Mouse (Mus musculus) liver, embryonic 12.5 days (tissue): Measurements from ENCODE around the gene Erc2. TPM values are rescaled to one million over a fixed set of nuclear protein-coding genes. Genes with fewer than 3 reads are reported as not detected.

ENCODE experiments used
- ATAC-seq: fragments of 200-750 bp; cut with Nextera tagmentation; 2 replicates; pipeline ENCODE4 v1.8.0; 2017; ENCODE audit warnings: moderate number of reproducible peaks, mild to moderate bottlenecking, moderate library complexity
- H3K27ac ChIP-seq: fragments of 300-500 bp; sonication (generic); 2 replicates; pipeline ENCODE4 v1.5.1; 2016; ENCODE audit warnings: mild to moderate bottlenecking
- H3K27me3 ChIP-seq: fragments of 300-500 bp; sonication (generic); replicated peaks from 2 replicates; pipeline ENCODE4 v1.6.1; 2016; ENCODE audit warnings: mild to moderate bottlenecking, moderate library complexity
- H3K36me3 ChIP-seq: fragments of 300-500 bp; sonication (generic); 2 replicates; pipeline ENCODE4 v1.6.1; 2016; ENCODE audit warnings: mild to moderate bottlenecking, moderate library complexity
- H3K4me1 ChIP-seq: fragments of 300-500 bp; sonication (generic); 2 replicates; pipeline ENCODE4 v1.6.1; 2016
- H3K4me2 ChIP-seq: fragments of 300-500 bp; sonication (generic); 2 replicates; pipeline ENCODE4 v1.6.1; 2016; ENCODE audit warnings: mild to moderate bottlenecking, moderate library complexity
- H3K4me3 ChIP-seq: fragments of 300-500 bp; sonication (generic); 2 replicates; pipeline ENCODE4 v1.5.1; 2016; ENCODE audit warnings: mild to moderate bottlenecking, moderate library complexity
- H3K9ac ChIP-seq: fragments of 300-500 bp; sonication (generic); 2 replicates; pipeline ENCODE4 v1.6.1; 2016; ENCODE audit warnings: mild to moderate bottlenecking, moderate library complexity
- H3K9me3 ChIP-seq: fragments of 300-500 bp; sonication (generic); replicated peaks from 2 replicates; pipeline ENCODE4 v1.6.1; 2016; ENCODE audit warnings: mild to moderate bottlenecking, moderate library complexity
- WGBS: fragments of 180-500 bp; shearing (Covaris S2); methylation state at CpG from one replicate; pipeline ENCODE4 v1.1.7; 2016; ENCODE audit not compliant: insufficient replicate concordance; 5-methylcytosine and 5-hydroxymethylcytosine counted together
- polyA plus RNA-seq: library from polyadenylated mRNA; unstranded; fragments of >200 nt; fragmentation: Nextera tagmentation; extraction: Ambion mirVana; gene quantifications from 2 replicates; pipeline ENCODE4 v1.2.1, GENCODE M21; 2016

Erc2 gene
- polyA plus RNA-seq, 1 experiment from 2014 or later = 0.77 TPM

DNA sequence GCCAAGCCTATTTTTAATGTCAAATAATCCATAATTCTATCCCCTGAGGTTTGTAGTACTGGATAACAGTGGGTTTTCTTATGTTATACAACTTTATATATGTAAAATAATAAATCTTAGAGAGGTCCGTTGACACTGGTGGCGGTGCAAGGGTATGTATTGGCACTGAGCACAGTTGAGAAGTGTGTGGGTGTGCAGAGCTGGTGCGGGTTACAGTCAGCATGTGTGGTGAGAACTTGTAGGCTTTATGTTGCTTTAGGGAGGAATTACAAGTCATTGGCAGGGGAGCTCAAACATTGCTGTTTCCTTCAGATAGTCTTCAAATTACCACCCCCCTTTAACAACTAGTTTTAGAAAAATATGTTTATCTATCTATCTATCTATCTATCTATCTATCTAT is 305.1 kb downstream of the Erc2 start:
- H3K9ac ChIP-seq = no peak overlapping the region
- ATAC-seq = no peak
- H3K4me2 ChIP-seq = no peak overlapping the region
- H3K9me3 ChIP-seq = no peaks in the 10 kb centered on the region
- H3K27me3 ChIP-seq = no peaks in the 10 kb centered on the region
- no peak overlapping the region for H3K4me3 ChIP-seq
- no peaks in the 10 kb centered on the region for H3K36me3 ChIP-seq
- no peaks in the 10 kb centered on the region for H3K4me1 ChIP-seq
- 80% methylated on average over 3 of the region's 3 CpGs for WGBS
- no peak overlapping the region for H3K27ac ChIP-seq

DNA sequence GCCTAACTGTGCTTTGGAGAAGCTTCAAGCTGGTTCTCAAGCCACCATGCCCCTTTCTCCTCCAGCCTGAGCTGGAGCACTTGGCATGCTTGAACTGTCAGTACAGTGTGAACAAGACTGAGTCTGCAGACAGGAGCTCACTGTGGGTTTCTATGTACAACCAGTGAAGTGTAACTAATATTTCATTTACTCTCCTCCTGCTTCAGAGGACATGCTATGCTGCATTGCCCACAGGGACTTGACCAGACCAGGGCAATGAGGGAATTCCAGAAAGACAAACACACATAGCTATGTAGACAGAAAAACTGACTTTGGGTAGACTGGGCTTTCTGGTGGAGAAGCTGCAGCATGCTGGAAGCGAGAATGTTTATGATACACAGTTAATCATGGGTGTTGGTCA is 311.3 kb downstream of the Erc2 start:
- H3K4me3 ChIP-seq = no peak overlapping the region
- no peak overlapping the region for H3K27ac ChIP-seq
- no peaks in the 10 kb centered on the region for H3K9me3 ChIP-seq
- H3K4me1 ChIP-seq = no peaks in the 10 kb centered on the region
- H3K9ac ChIP-seq = no peak overlapping the region
- no peaks in the 10 kb centered on the region for H3K36me3 ChIP-seq
- no peak for ATAC-seq
- no peaks in the 10 kb centered on the region for H3K27me3 ChIP-seq
- H3K4me2 ChIP-seq = no peak overlapping the region
- WGBS = 43% methylated on average over 1 of the region's 1 CpGs

DNA sequence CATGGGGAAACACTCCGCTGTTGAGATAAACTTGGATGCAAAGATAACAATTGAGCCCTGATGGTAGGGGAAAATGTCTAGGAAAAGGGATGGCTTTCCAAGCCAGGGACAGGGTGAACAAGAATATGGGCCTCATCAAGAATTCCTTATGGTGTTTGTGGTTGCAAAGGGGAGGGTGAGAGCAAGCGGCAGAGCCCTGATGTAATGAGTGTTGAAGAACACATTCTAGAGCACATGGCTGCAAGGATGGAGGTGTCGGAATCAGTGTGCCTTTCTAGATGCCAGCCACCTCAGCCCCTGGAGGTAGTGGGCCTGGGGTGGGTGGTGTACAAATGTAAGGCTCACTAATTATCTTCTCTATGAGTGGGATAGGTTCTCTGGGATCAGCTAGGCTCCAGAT is 313.5 kb downstream of the Erc2 start:
- no peak overlapping the region for H3K4me3 ChIP-seq
- no peak overlapping the region for H3K4me2 ChIP-seq
- no peaks in the 10 kb centered on the region for H3K27me3 ChIP-seq
- 70% methylated on average over 3 of the region's 3 CpGs for WGBS
- ATAC-seq = no peak
- H3K27ac ChIP-seq = no peak overlapping the region
- no peaks in the 10 kb centered on the region for H3K9me3 ChIP-seq
- no peak overlapping the region for H3K9ac ChIP-seq
- H3K36me3 ChIP-seq = no peaks in the 10 kb centered on the region
- no peaks in the 10 kb centered on the region for H3K4me1 ChIP-seq

DNA sequence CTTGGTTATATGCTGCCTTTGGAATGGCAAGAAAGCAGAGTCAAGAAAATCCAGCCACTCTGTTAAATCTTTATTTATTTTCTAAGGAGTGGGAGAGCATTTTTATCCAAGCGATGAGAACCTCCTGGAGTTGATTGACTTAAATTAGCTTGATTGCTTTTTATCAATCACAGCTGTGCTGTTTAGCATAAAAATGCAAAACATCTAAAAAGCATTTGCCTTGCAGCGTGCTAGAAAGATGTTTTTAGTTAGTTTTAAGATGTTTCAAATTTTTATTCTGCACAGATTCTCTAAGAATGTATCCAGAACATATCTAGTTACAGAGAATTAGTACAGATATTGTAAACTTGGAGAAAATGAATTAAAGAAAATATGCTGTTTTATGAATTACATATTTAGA is 315.7 kb downstream of the Erc2 start:
- H3K4me1 ChIP-seq = no peaks in the 10 kb centered on the region
- no peak for ATAC-seq
- 52% methylated on average over 2 of the region's 2 CpGs for WGBS
- no peaks in the 10 kb centered on the region for H3K9me3 ChIP-seq
- no peak overlapping the region for H3K4me2 ChIP-seq
- H3K9ac ChIP-seq = no peak overlapping the region
- no peaks in the 10 kb centered on the region for H3K27me3 ChIP-seq
- no peak overlapping the region for H3K4me3 ChIP-seq
- H3K36me3 ChIP-seq = no peaks in the 10 kb centered on the region
- no peak overlapping the region for H3K27ac ChIP-seq

DNA sequence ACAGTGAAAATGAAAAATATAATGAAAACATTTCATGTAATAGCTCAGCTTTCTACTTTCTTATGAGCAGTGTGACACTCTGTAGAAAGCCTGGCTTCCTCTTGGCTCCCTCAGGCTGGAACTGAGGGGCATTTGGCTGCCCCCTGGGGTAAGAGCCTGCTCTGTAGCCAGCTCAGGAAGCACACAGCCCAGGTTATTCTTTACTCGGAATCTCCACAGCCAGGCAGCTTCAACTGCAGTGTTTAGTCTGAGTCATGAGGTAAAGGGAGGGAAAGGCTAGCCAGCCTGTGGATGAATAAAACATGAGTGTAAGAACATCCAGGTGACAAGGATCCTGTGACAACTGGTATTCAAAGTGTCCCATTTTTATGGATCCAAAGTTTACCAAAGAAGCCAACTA is 323.0 kb downstream of the Erc2 start:
- H3K27ac ChIP-seq = no peak overlapping the region
- no peak overlapping the region for H3K9ac ChIP-seq
- no peaks in the 10 kb centered on the region for H3K4me1 ChIP-seq
- H3K36me3 ChIP-seq = no peaks in the 10 kb centered on the region
- no peaks in the 10 kb centered on the region for H3K9me3 ChIP-seq
- no peak overlapping the region for H3K4me3 ChIP-seq
- no peak for ATAC-seq
- no peak overlapping the region for H3K4me2 ChIP-seq
- H3K27me3 ChIP-seq = no peaks in the 10 kb centered on the region
- WGBS = 24% methylated on average over 1 of the region's 1 CpGs

DNA sequence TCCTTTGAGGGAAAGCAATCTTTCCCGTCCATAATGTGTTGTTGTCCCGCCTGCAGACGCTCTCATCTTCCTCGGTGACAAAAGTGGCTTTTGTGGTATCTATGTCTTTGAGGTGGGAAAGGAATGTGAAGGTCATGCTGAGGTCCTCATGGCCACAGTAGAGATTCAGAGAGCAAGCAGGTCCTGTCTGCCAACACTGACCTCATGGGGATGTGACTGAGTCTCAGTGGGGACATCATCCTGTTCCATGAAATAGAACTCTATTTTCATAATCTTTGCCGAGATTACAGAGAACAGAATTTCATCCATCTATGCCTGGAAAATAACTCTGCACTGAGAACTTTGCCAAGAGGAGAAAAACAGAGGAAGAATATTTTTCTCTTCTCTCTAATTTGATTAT is 324.0 kb downstream of the Erc2 start:
- no peak overlapping the region for H3K9ac ChIP-seq
- no peak overlapping the region for H3K4me2 ChIP-seq
- WGBS = 63% methylated on average over 5 of the region's 5 CpGs
- no peak overlapping the region for H3K4me3 ChIP-seq
- H3K36me3 ChIP-seq = no peaks in the 10 kb centered on the region
- H3K4me1 ChIP-seq = no peaks in the 10 kb centered on the region
- H3K9me3 ChIP-seq = no peaks in the 10 kb centered on the region
- ATAC-seq = no peak
- H3K27me3 ChIP-seq = no peaks in the 10 kb centered on the region
- no peak overlapping the region for H3K27ac ChIP-seq

DNA sequence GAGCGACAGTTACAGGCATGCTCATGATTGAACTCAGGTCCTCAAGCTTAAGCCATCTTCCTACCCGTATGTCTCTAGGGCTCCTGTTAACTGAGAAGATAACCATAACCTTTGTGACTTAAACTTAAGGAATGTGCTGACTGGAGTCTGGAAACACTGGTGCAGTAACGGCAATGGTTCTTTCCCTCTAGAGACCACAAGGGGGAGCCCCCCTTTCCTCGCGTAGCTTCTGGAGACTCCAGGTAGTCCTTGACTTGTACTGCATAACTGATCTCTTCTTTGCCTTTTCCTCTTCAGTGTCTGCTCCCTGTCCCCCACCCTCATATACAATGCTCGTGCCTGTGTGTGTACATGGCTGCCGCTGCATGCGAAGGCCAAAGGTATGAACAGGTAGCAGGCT is 326.2 kb downstream of the Erc2 start:
- Histone ChIP-seq H3K9me3 (no peaks in the 10 kb centered on the region), H3K36me3 (no peaks in the 10 kb centered on the region), H3K27me3 (no peaks in the 10 kb centered on the region), H3K9ac (no peak overlapping the region), H3K4me2 (no peak overlapping the region), H3K4me3 (no peak overlapping the region), H3K4me1 (no peaks in the 10 kb centered on the region), H3K27ac (no peak overlapping the region)
- no peak for ATAC-seq
- 54% methylated on average over 8 of the region's 8 CpGs for WGBS

DNA sequence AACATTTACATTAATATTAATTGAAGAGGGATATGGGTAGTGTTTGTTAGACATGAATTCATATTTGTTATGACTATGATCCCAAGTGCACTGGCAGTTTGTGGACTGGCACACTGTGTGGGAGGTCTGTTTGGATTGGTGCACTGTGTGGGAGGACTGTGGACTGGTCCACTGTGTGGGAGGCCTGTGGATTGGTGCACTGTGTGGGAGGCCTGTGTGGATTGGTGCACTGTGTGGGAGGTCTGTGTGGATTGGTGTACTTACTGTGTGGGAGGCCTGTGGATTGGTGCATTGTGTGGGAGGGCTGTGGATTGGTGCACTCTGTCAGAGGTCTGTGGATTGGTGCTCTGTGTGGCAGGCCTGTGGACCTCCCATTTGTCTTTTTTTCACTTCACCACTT is 331.6 kb downstream of the Erc2 start:
- no peak overlapping the region for H3K27ac ChIP-seq
- H3K9ac ChIP-seq = no peak overlapping the region
- H3K4me1 ChIP-seq = no peaks in the 10 kb centered on the region
- no peak overlapping the region for H3K4me3 ChIP-seq
- no peaks in the 10 kb centered on the region for H3K27me3 ChIP-seq
- H3K9me3 ChIP-seq = no peaks in the 10 kb centered on the region
- H3K36me3 ChIP-seq = no peaks in the 10 kb centered on the region
- no peak overlapping the region for H3K4me2 ChIP-seq
- ATAC-seq = no peak

DNA sequence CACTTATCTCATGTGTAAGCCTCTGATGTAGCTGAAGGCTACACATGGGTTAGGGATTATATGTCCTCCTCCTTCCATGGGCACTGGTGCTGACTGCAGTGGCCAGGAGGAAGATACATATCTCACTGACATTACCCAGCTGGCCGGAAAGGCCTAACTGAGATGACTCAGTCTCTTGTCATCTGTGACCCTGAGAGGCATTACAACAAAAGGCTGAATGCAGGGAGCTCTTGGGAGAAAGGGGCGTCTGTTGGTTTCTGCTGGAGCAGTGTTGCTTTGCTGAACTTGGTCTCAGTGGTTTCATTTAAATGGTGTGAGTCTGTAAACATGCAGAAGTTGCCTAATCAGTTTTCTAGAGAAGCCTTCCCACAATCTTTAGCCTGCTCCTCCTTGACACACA is 334.6 kb downstream of the Erc2 start:
- WGBS = 39% methylated on average over 2 of the region's 2 CpGs
- Histone ChIP-seq H3K9me3 (no peaks in the 10 kb centered on the region), H3K36me3 (no peaks in the 10 kb centered on the region), H3K4me3 (no peak overlapping the region), H3K9ac (no peak overlapping the region), H3K27ac (no peak overlapping the region), H3K4me2 (no peak overlapping the region), H3K27me3 (no peaks in the 10 kb centered on the region), H3K4me1 (no peaks in the 10 kb centered on the region)
- no peak for ATAC-seq

DNA sequence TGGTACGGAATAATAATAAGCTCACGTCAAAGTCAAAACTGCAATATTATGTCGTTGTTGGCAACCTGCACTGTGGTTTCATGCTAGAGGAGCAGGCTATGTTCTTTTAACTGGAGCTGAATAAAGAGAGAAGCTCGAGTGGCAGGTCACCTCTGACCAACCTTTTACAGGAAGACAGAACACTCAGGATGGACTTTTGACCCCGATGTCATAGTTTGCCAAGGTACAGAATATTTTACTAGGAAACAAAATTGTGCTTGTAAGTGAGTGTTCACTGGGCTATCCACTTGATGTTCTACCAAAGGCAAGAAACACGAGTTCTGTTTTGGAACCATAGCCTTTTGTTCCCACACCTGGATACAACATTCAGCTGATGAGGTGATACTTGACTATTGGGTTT is 351.5 kb downstream of the Erc2 start:
- Histone ChIP-seq H3K4me3 (no peak overlapping the region), H3K27ac (no peak overlapping the region), H3K36me3 (no peaks in the 10 kb centered on the region), H3K27me3 (no peaks in the 10 kb centered on the region), H3K9ac (no peak overlapping the region), H3K4me1 (no peaks in the 10 kb centered on the region), H3K9me3 (no peaks in the 10 kb centered on the region), H3K4me2 (no peak overlapping the region)
- WGBS = 64% methylated on average over 6 of the region's 6 CpGs
- no peak for ATAC-seq

DNA sequence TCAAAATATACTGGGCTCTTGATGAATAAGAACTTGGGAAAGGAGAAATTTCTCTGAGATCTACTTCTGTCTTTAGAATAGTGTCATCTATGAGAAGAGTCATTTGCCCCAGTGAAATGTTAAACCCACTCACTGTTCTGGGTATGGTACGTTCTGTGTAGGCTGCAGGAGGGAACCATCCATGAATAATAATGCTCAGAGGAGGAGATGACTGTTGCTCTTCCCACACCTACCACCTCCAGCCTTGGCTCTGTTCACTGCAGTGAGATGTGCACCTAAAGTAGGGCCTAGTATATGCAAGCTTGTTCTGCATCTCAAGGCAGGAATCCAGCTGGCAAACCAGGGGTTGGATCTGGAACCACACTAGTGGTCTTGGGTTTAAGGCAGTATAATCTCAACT is 353.4 kb downstream of the Erc2 start:
- Histone ChIP-seq H3K4me1 (no peaks in the 10 kb centered on the region), H3K9me3 (no peaks in the 10 kb centered on the region), H3K9ac (no peak overlapping the region), H3K27me3 (no peaks in the 10 kb centered on the region), H3K27ac (no peak overlapping the region), H3K4me2 (no peak overlapping the region), H3K4me3 (no peak overlapping the region), H3K36me3 (no peaks in the 10 kb centered on the region)
- no peak for ATAC-seq
- WGBS = 61% methylated on average over 1 of the region's 1 CpGs

DNA sequence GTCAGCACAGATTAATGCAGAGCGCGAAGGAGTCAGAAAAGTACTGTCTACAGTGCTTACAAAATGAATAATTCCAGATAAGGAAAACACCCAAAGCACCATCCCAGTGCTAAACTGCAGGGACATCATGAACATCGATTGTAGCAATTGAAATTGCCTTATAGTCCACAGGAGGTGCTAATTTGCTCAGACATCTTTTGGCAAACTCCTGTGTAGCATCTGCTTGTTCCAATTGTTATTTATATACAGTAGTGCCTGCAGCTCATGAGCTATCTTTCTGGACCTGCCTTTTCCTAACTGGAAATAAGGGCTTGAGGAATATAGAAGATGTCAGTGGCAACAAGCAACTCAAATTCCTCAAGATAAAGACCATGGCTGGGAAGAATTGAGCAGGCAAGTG is 362.5 kb downstream of the Erc2 start:
- H3K27ac ChIP-seq = no peak overlapping the region
- no peak for ATAC-seq
- H3K4me3 ChIP-seq = no peak overlapping the region
- WGBS = 66% methylated on average over 3 of the region's 3 CpGs
- H3K9ac ChIP-seq = no peak overlapping the region
- no peak overlapping the region for H3K4me2 ChIP-seq
- no peaks in the 10 kb centered on the region for H3K9me3 ChIP-seq
- H3K27me3 ChIP-seq = no peaks in the 10 kb centered on the region
- H3K4me1 ChIP-seq = no peaks in the 10 kb centered on the region
- no peaks in the 10 kb centered on the region for H3K36me3 ChIP-seq

DNA sequence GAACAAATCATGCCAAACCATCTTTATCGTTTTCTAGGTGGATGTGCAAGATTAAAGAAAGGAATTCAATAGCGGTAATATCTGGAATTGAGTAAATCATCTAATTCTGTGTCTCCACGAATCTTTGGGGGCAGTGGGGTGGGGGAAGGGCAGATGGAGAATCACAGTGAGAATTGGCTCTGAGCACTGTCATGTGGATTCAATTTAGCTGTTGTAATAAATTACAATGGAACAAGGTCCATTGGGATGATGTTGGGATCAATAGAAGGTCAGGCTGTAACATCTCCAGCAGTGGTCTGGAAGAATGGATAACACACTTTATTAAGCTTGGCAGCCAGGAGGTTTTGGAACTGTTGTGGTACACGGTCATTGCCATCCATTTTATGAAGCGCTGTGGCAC is 363.0 kb downstream of the Erc2 start:
- Histone ChIP-seq H3K27ac (no peak overlapping the region), H3K9me3 (no peaks in the 10 kb centered on the region), H3K4me1 (no peaks in the 10 kb centered on the region), H3K9ac (no peak overlapping the region), H3K27me3 (no peaks in the 10 kb centered on the region), H3K36me3 (no peaks in the 10 kb centered on the region), H3K4me2 (no peak overlapping the region), H3K4me3 (no peak overlapping the region)
- WGBS = 72% methylated on average over 5 of the region's 5 CpGs
- no peak for ATAC-seq
